Mouse (Mus musculus): ENCODE measurements around the gene Gm49721.
"Not testable (repeated sequence)": the region's sequence is repeated elsewhere in the genome, so short reads cannot be mapped to it uniquely, and the experiment has no call there.

The Gm49721 gene

GRCm38 (mm10) chr17:6980144-6980543 is 1.4 kb downstream of the Gm49721 start:
- not testable (repeated sequence) for DNase-seq (ENCODE audit: low read depth, low spot score)

- not testable (repeated sequence) for DNase-seq (ENCODE audit: low read depth, low spot score)
These were observed 7.4 kb downstream of the Gm49721 start for GRCm38 (mm10) chr17:6986118-6986517.

- not testable (repeated sequence) for DNase-seq (ENCODE audit: low read depth, low spot score)
These were observed 16.8 kb downstream of the Gm49721 start for GRCm38 (mm10) chr17:6995504-6995903.

- not testable (repeated sequence) for DNase-seq (ENCODE audit: low read depth, low spot score)
These were observed 18.1 kb downstream of the Gm49721 start for GRCm38 (mm10) chr17:6996826-6997225.

- not testable (repeated sequence) for DNase-seq (ENCODE audit: low read depth, low spot score)
These were observed 19.2 kb downstream of the Gm49721 start for GRCm38 (mm10) chr17:6997778-6998490.

- DNase-seq (ENCODE audit: low read depth, low spot score), result not testable (repeated sequence)
These were observed 23.3 kb downstream of the Gm49721 start for GRCm38 (mm10) chr17:7001790-7002585.

- not testable (repeated sequence) for DNase-seq (ENCODE audit: low read depth, low spot score)
These were observed 24.7 kb downstream of the Gm49721 start for GRCm38 (mm10) chr17:7003392-7003791.

GRCm38 (mm10) chr17:7005646-7006045 is 26.9 kb downstream of the Gm49721 start:
- DNase-seq (ENCODE audit: low read depth, low spot score), result not testable (repeated sequence)

- DNase-seq (ENCODE audit: low read depth, low spot score), result not testable (repeated sequence)
These were observed 30.2 kb downstream of the Gm49721 start for GRCm38 (mm10) chr17:7008885-7009284.

GRCm38 (mm10) chr17:7009440-7009839 is 30.7 kb downstream of the Gm49721 start:
- not testable (repeated sequence) for DNase-seq (ENCODE audit: low read depth, low spot score)

- DNase-seq (ENCODE audit: low read depth, low spot score), result not testable (repeated sequence)
These were observed 31.2 kb downstream of the Gm49721 start for GRCm38 (mm10) chr17:7009901-7010300.

- not testable (repeated sequence) for DNase-seq (ENCODE audit: low read depth, low spot score)
These were observed 35.5 kb downstream of the Gm49721 start for GRCm38 (mm10) chr17:7014190-7014589.

- DNase-seq (ENCODE audit: low read depth, low spot score), result not testable (repeated sequence)
These were observed 46.6 kb downstream of the Gm49721 start, which contains the start of gene Gm1604a for GRCm38 (mm10) chr17:7025257-7025656. Gene Gm1604a, plus strand, starts transcription at chr17:7025568.

GRCm38 (mm10) chr17:7025764-7026346 is 47.2 kb downstream of the Gm49721 start:
- not testable (repeated sequence) for DNase-seq (ENCODE audit: low read depth, low spot score)

- not testable (repeated sequence) for DNase-seq (ENCODE audit: low read depth, low spot score)
These were observed 51.5 kb downstream of the Gm49721 start for GRCm38 (mm10) chr17:7030204-7030603.

- not testable (repeated sequence) for DNase-seq (ENCODE audit: low read depth, low spot score)
These were observed 52.0 kb downstream of the Gm49721 start for GRCm38 (mm10) chr17:7030622-7031174.

GRCm38 (mm10) chr17:7033192-7034166 is 54.8 kb downstream of the Gm49721 start:
- not testable (repeated sequence) for DNase-seq (ENCODE audit: low read depth, low spot score)

- DNase-seq (ENCODE audit: low read depth, low spot score), result peak; percentile 9
These were observed 90.4 kb downstream of the Gm49721 start for GRCm38 (mm10) chr17:7068997-7069539.

GRCm38 (mm10) chr17:7069561-7070240 is 91.0 kb downstream of the Gm49721 start:
- not testable (repeated sequence) for DNase-seq (ENCODE audit: low read depth, low spot score)

- peak; percentile 11 for DNase-seq (ENCODE audit: low read depth, low spot score)
These were observed 95.8 kb downstream of the Gm49721 start for GRCm38 (mm10) chr17:7074494-7074893.

Data from telencephalon, adult 2 months (tissue).